Mouse (Mus musculus) limb, embryonic 14.5 days (tissue): ENCODE data around the gene Tpst2. TPM values are rescaled to one million over a fixed set of nuclear protein-coding genes. Genes with fewer than 3 reads are reported as not detected.

Source experiments
- ATAC-seq: fragments of 200-750 bp; cut with Nextera tagmentation; 2 replicates; pipeline ENCODE4 v1.8.0; 2017; ENCODE audit warnings: low read depth, moderate number of reproducible peaks, moderate TSS enrichment; ENCODE audit not compliant: low FRiP score
- DNase-seq: peaks from one replicate; pipeline ENCODE4 v3.0.0-alpha.2; 2015; ENCODE audit warnings: low spot score
- H3K27ac ChIP-seq: fragments of 300-500 bp; sonication (generic); replicated peaks from 2 replicates; pipeline ENCODE4 v1.5.1; 2014; ENCODE audit warnings: low read depth, mild to moderate bottlenecking, low read length, moderate library complexity, mixed read lengths
- H3K27me3 ChIP-seq: fragments of 300-500 bp; sonication (generic); 2 replicates; pipeline ENCODE4 v1.6.1; 2014; ENCODE audit warnings: low read length, mixed read lengths; ENCODE audit not compliant: control insufficient read depth, insufficient read depth
- H3K36me3 ChIP-seq: fragments of 300-500 bp; sonication (generic); 2 replicates; pipeline ENCODE4 v1.6.1; 2014; ENCODE audit warnings: mild to moderate bottlenecking, low read length, moderate library complexity, mixed read lengths; ENCODE audit not compliant: control insufficient read depth, insufficient read depth
- H3K4me1 ChIP-seq: fragments of 300-500 bp; sonication (generic); 2 replicates; pipeline ENCODE4 v1.6.1; 2014; ENCODE audit warnings: antibody characterized with exemption, low read length, mixed read lengths; ENCODE audit not compliant: control insufficient read depth, insufficient read depth
- H3K4me2 ChIP-seq: fragments of 300-500 bp; sonication (generic); replicated peaks from 2 replicates; pipeline ENCODE4 v1.6.1; 2014; ENCODE audit warnings: low read depth, mild to moderate bottlenecking, low read length, moderate library complexity; ENCODE audit not compliant: severe bottlenecking
- H3K4me3 ChIP-seq: fragments of 300-500 bp; sonication (generic); replicated peaks from 2 replicates; pipeline ENCODE4 v1.5.1; 2014; ENCODE audit warnings: low read length
- H3K9ac ChIP-seq: fragments of 300-500 bp; sonication (generic); 2 replicates; pipeline ENCODE4 v1.6.1; 2014; ENCODE audit warnings: mild to moderate bottlenecking, low read depth, low read length, moderate library complexity; ENCODE audit not compliant: severe bottlenecking
- H3K9me3 ChIP-seq: fragments of 300-500 bp; sonication (generic); 2 replicates; pipeline ENCODE4 v1.6.1; 2016; ENCODE audit warnings: low read length; ENCODE audit not compliant: control insufficient read depth
- POLR2A ChIP-seq: fragments of 200-500 bp; IDR thresholded peaks from 2 replicates; pipeline ENCODE4 v1.8.0; 2012; ENCODE audit warnings: inconsistent platforms, mild to moderate bottlenecking, moderate library complexity, borderline replicate concordance; ENCODE audit not compliant: insufficient read depth, insufficient read length; ENCODE audit errors: extremely low read depth
- WGBS: fragments of 180-500 bp; shearing (Covaris S2); extraction: QIAGEN DNeasy Blood & Tissue Kit; methylation state at CpG from one replicate; pipeline ENCODE4 v1.1.7; 2014; 5-methylcytosine and 5-hydroxymethylcytosine counted together
- polyA plus RNA-seq, 2 experiments: library from polyadenylated mRNA; depleted of rRNA in 1 of 2; stranded (reverse) in 1 of 2; unstranded in 1 of 2; fragments of >200 nt; fragmentation: Nextera tagmentation in 1 of 2; extraction: Ambion mirVana in 1 of 2; gene quantifications; 2 replicates each; pipeline versions ENCODE4 v1.2.1 to v1.2.3; 2012 to 2014

Gene Tpst2
- polyA plus RNA-seq, 2 experiments = 37.0 to 39.7 TPM

GRCm38 (mm10) chr5:112337004-112337403, 60.5 kb downstream of the Tpst2 start:
- H3K36me3 ChIP-seq = peaks cover 71% of the 10 kb centered on the region
- no peaks in the 10 kb centered on the region; the same call in 1 of the 2 replicates for H3K4me1 ChIP-seq
- ATAC-seq (no peak), DNase-seq (no peak)
- no peaks in the 10 kb centered on the region for H3K9me3 ChIP-seq
- no peak overlapping the region for H3K4me2 ChIP-seq
- no peak overlapping the region for H3K27ac ChIP-seq
- no peak overlapping the region for H3K4me3 ChIP-seq
- H3K9ac ChIP-seq = no peak overlapping the region
- no peak for TF ChIP-seq POLR2A
- WGBS = 93% methylated on average over 22 of the region's 22 CpGs
- H3K27me3 ChIP-seq = no peaks in the 10 kb centered on the region

DNA sequence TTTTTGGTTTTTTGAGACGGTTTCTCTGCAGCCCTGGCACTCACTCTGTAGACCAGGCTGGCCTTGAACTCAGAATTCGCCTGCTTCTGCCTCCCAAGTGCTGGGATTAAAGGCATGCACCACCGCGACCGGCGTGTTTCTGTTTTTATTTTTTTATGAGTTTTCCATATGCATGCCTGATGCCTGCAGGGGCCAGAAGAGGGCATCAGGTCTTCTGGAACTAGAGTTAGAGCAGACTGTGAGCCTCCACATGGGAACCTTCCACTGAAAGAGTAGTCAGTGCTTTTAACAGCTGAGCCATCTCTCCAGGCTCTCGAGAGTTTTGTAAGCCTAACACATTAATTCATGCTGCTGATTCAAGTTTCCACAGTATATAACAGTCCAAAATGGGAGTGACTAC, 62.7 kb downstream of the Tpst2 start:
- Histone ChIP-seq H3K9me3 (no peaks in the 10 kb centered on the region), H3K4me1 (peaks cover 10% of the 10 kb centered on the region), H3K27me3 (no peaks in the 10 kb centered on the region), H3K9ac (no peak overlapping the region), H3K4me2 (no peak overlapping the region), H3K4me3 (no peak overlapping the region), H3K27ac (no peak overlapping the region), H3K36me3 (peaks cover 50% of the 10 kb centered on the region)
- DNase-seq (no peak), ATAC-seq (no peak)
- no peak for TF ChIP-seq POLR2A
- 52% methylated on average over 7 of the region's 7 CpGs for WGBS

DNA sequence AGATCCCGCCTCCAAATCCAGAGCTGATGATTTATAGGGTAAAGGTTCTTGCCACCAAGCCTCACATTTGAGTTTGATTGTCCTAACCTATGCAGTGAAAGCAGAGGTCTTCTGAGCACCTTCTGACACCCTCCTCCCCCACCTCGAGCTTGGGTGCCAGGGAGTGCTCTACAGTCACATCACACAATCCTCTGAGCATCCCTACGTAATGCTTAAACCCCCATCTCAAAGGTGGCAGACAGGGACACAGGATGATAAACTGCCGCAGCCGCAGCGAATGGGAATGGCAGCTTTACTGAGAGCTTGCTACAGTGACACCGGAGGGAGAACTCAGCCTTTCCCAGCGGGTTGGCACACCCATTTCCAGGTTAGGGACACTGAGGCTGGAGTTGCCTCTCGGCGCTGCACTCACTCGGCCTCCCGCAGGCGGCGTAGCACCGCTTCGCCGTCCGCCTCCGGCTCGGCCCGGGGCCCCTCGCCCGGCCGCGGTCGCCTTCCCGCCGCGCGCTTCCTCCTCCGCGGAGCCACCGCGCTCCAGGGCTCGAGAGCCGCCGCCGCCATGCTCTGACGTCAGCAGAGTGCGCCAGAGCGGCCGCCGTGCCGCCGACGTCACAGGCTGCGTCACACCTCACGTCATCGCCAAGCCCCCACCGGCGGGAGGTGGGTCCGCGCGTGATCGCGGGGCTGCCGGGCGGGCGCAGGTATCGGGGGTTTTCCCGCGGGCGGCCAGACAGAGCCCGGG, 66.1 kb downstream of the Tpst2 start, which contains the start of the genes Srrd and Hps4:
Srrd (minus strand) TSS at position 578 of the 742 bp plus-strand sequence.
Hps4 (plus strand) TSS at position 621 of the 742 bp plus-strand sequence.
- Histone ChIP-seq H3K9ac (peak within 1 kb of the TSS; percentile 73), H3K9me3 (no peaks in the 10 kb centered on the region), H3K27ac (0 out of 2 replicates have a peak within 1 kb of the TSS, but pooled peaks have one; percentile 48), H3K4me2 (peak within 1 kb of the TSS; percentile 71), H3K4me3 (peak within 1 kb of the TSS; percentile 78), H3K36me3 (peaks cover 21% of the 10 kb centered on the region), H3K27me3 (no peaks in the 10 kb centered on the region), H3K4me1 (peaks cover 10% of the 10 kb centered on the region)
- no peak for TF ChIP-seq POLR2A
- peak; percentile 87 for ATAC-seq
- 3% methylated on average over 32 of the region's 64 CpGs for WGBS
- DNase-seq = peak; percentile 67

DNA sequence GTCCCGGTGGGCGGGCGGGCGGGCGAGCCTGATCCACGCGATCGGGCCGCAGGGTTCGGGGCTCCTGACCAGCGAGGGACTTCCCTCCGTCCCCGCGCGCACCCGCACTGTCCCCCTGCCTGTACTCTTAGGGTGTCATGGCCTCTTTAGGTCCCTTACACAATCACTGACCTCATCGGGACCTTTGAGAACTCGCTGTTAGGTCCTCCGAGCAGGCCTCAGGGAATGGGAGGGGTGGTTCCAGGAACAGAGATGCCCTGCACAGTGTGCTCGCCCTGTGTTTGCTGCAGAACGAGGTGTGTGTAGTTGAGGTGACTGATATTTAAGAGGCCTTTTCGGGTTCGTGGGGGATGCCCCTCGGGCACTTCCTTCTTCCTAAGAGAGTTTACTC, 66.7 kb downstream of the Tpst2 start:
- Histone ChIP-seq H3K9ac (peak overlapping the region; percentile 73), H3K36me3 (peaks cover 20% of the 10 kb centered on the region), H3K4me3 (peak overlapping the region; percentile 78), H3K27ac (0 out of 2 replicates have a peak overlapping the region, but pooled peaks have one; percentile 48), H3K4me1 (peaks cover 10% of the 10 kb centered on the region), H3K4me2 (peak overlapping the region; percentile 71), H3K27me3 (no peaks in the 10 kb centered on the region), H3K9me3 (no peaks in the 10 kb centered on the region)
- TF ChIP-seq POLR2A = no peak
- DNase-seq = no peak
- peak; percentile 60 for ATAC-seq
- under 1% methylated on average over 19 of the region's 24 CpGs for WGBS

DNA sequence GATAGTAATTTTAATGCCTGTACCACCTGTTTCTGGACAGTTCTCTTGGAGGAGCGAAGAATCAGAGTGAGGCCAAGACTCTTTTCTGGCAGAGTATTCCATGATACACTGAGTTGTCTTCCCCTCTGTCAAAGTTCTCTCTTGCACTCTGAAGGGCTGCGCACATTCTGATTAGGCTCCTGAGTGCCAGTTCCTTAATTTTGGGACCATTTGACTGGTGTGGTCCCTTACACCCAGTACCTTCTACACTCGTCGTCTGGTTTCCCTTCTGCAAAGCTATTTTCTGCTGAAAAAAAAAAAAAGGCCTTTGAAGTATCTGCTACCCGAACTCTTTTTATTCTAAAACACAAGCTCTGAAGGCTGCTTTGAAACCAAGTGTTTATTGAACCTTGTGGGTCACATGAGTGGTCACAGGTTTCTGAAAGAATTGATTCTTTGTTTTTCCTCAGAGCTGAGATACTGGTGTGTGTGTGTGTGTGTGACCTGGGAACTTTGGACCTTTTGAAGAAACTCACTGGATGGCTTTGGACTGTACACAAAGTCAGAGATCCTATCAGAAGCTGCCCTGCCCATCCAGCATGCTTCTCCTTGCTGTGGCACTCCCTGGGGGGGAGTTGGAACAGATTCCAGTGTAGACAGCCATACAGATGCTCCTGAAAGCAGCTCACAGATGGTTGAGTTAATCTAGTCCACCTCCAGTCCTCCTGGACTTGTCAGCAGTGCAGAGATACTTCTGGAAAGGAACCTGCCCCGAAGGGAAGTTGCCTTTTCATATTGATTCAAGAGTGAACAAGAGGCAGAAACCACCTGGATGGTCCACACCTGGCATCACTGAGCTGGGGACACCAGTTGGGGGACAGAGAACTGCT, 67.8 kb downstream of the Tpst2 start:
- ATAC-seq (no peak), DNase-seq (no peak)
- Histone ChIP-seq H3K4me2 (0 out of 2 replicates have a peak overlapping the region, but pooled peaks have one; percentile 71), H3K9me3 (no peaks in the 10 kb centered on the region), H3K4me3 (0 out of 2 replicates have a peak overlapping the region, but pooled peaks have one; percentile 78), H3K4me1 (peaks cover 10% of the 10 kb centered on the region), H3K27ac (no peak overlapping the region), H3K9ac (no peak overlapping the region), H3K36me3 (peaks cover 18% of the 10 kb centered on the region), H3K27me3 (no peaks in the 10 kb centered on the region)
- TF ChIP-seq POLR2A = no peak
- WGBS = 80% methylated on average over 6 of the region's 6 CpGs
